ENCODE assay signal across 18 mouse cellular contexts in genomic region chr14:7831770-7832439, GRCm38 (mm10). TPM values are rescaled to one million over a fixed set of nuclear protein-coding genes. Genes with fewer than 3 reads are reported as not detected.
DNase-seq lines count a peak whose midpoint lies in the region; ATAC-seq lines count a peak whose summit lies in the region.
"Had no signal": no experiment of that assay in that cellular context is flagged by ENCODE, and none has a peak within 500 bp of the region (broad histone marks: within the 10 kb centered on the region; RNA-seq: fewer than 3 reads in every experiment).

No protein-coding gene starts in this region.

- H3K4me3 ChIP-seq in forebrain, embryonic 13.5 days, result no peak overlapping the region
- no peak overlapping the region for H3K4me3 ChIP-seq in forebrain, embryonic 11.5 days (ENCODE audit: low read depth, low read length)
- H3K4me3 ChIP-seq in forebrain, embryonic 12.5 days (replicated peaks), result no peak overlapping the region
- H3K4me3 ChIP-seq: embryonic facial prominence, embryonic 15.5 days; midbrain, embryonic 10.5 days had no signal

- no peak overlapping the region for H3K4me2 ChIP-seq in forebrain, embryonic 13.5 days
- no peak overlapping the region for H3K4me2 ChIP-seq in forebrain, embryonic 11.5 days (ENCODE audit: low read depth, low read length, severe bottlenecking)
- H3K4me2 ChIP-seq in forebrain, embryonic 12.5 days, result no peak overlapping the region
- H3K4me2 ChIP-seq: embryonic facial prominence, embryonic 15.5 days had no signal

- no peak for DNase-seq in forebrain, embryonic 11.5 days (ENCODE audit: low spot score)
- DNase-seq in CD4-positive helper T cell, adult 2 months (ENCODE audit: low read depth, low spot score), result peak; percentile 20
- peak; percentile 48 to 56 for DNase-seq in cerebellum, postnatal 10 days
- no peak for DNase-seq in spleen, postnatal 14 days (ENCODE audit: low spot score in 2 of 2)
- no peak for DNase-seq in frontal cortex, adult 2 months (ENCODE audit: extremely low spot score in 1 of 2, low spot score in 1 of 2)
- DNase-seq: heart, adult 11 months; kidney, adult 9 months; lung, postnatal 10 days had no signal

- no peak overlapping the region for H3K9ac ChIP-seq in forebrain, embryonic 13.5 days
- H3K9ac ChIP-seq in forebrain, embryonic 11.5 days (ENCODE audit: low read length), result no peak overlapping the region
- no peak overlapping the region for H3K9ac ChIP-seq in forebrain, embryonic 12.5 days
- H3K9ac ChIP-seq: embryonic facial prominence, embryonic 15.5 days; liver, embryonic 14.5 days had no signal

- H3K27me3 ChIP-seq in forebrain, embryonic 13.5 days, result no peaks in the 10 kb centered on the region
- no peaks in the 10 kb centered on the region for H3K27me3 ChIP-seq in forebrain, embryonic 11.5 days (ENCODE audit: control insufficient read depth, insufficient read depth, low read length)
- H3K27me3 ChIP-seq in forebrain, embryonic 12.5 days, result no peaks in the 10 kb centered on the region
- H3K27me3 ChIP-seq: CH12.LX; embryonic facial prominence, embryonic 15.5 days; Patski had no signal

- 0 out of 2 replicates have a peak, but pooled peaks have one; percentile 32 for ATAC-seq in forebrain, embryonic 13.5 days
- no peak for ATAC-seq in forebrain, embryonic 11.5 days (replicated peaks; ENCODE audit: low FRiP score)
- ATAC-seq in activated CD4-positive, CD25-positive, alpha-beta regulatory T cell, adult 4 months, result peak; percentile 65
- no peak for ATAC-seq in forebrain, embryonic 12.5 days (ENCODE audit: low FRiP score)
- ATAC-seq: hindbrain, postnatal 0 days; Patski had no signal

- no peaks in the 10 kb centered on the region for H3K36me3 ChIP-seq in forebrain, embryonic 13.5 days (ENCODE audit: poor library complexity, severe bottlenecking)
- H3K36me3 ChIP-seq in forebrain, embryonic 11.5 days (ENCODE audit: control insufficient read depth, insufficient read depth, low read length), result no peaks in the 10 kb centered on the region
- H3K36me3 ChIP-seq in forebrain, embryonic 12.5 days (replicated peaks), result no peaks in the 10 kb centered on the region
- H3K36me3 ChIP-seq: embryonic facial prominence, embryonic 15.5 days; midbrain, embryonic 10.5 days had no signal

- peaks cover 15% of the 10 kb centered on the region for H3K4me1 ChIP-seq in forebrain, embryonic 13.5 days
- H3K4me1 ChIP-seq in forebrain, embryonic 11.5 days (replicated peaks; ENCODE audit: control insufficient read depth, insufficient read depth, low read length), result peaks cover 1% of the 10 kb centered on the region; the same call in 1 of the 2 replicates
- H3K4me1 ChIP-seq in forebrain, embryonic 12.5 days, result peaks cover 9% of the 10 kb centered on the region

- 81% methylated on average over 1 of the region's 1 CpGs for WGBS in forebrain, embryonic 13.5 days
- WGBS in forebrain, embryonic 11.5 days, result 75% methylated on average over 1 of the region's 1 CpGs
- WGBS in forebrain, embryonic 12.5 days, result 55% methylated on average over 1 of the region's 1 CpGs

- H3K27ac ChIP-seq in forebrain, embryonic 13.5 days, result no peak overlapping the region
- H3K27ac ChIP-seq in forebrain, embryonic 11.5 days (ENCODE audit: low read depth, low read length), result no peak overlapping the region
- no peak overlapping the region for H3K27ac ChIP-seq in forebrain, embryonic 12.5 days
- H3K27ac ChIP-seq: embryonic facial prominence, embryonic 15.5 days; hindbrain, postnatal 0 days; liver, embryonic 14.5 days; midbrain, embryonic 10.5 days had no signal

- H3K9me3 ChIP-seq in forebrain, embryonic 13.5 days (replicated peaks), result 0 out of 2 replicates have a peak, but pooled peaks cover 3% of the 10 kb centered on the region
- no peaks in the 10 kb centered on the region for H3K9me3 ChIP-seq in forebrain, embryonic 11.5 days (ENCODE audit: control insufficient read depth, low read length)
- H3K9me3 ChIP-seq in forebrain, embryonic 12.5 days, result no peaks in the 10 kb centered on the region
- H3K9me3 ChIP-seq: embryonic facial prominence, embryonic 15.5 days; midbrain, embryonic 10.5 days had no signal

RNA-seq across cellular contexts. Expression of gene Flnb, which starts 14.1 kb away (rescaled TPM):
- 8.7 TPM in 2 replicates for polyA plus RNA-seq in forebrain, embryonic 13.5 days (2015; fragmentation: Nextera tagmentation; extraction: Ambion mirVana)
- 23.2 and 27.2 TPM in 2 replicates for polyA plus RNA-seq in forebrain, embryonic 11.5 days (2014; fragmentation: Nextera tagmentation; extraction: Ambion mirVana)
- 1 to 10 TPM; 5.1 to 6.6 TPM for polyA plus RNA-seq in activated CD4-positive, CD25-positive, alpha-beta regulatory T cell, adult 4 months (2017; shearing (Covaris generic))
- 21.3 and 22.9 TPM in 2 replicates for polyA plus RNA-seq in forebrain, embryonic 12.5 days (2016; fragmentation: Nextera tagmentation; extraction: Ambion mirVana)
- polyA plus RNA-seq in frontal cortex, adult 2 months (2012; rRNA removed), result 29.2 and 31.5 TPM in 2 replicates

RNA-seq across cellular contexts. Expression of gene Gm26661, which starts 40.5 kb away (rescaled TPM):
- polyA plus RNA-seq in forebrain, embryonic 13.5 days (2015; fragmentation: Nextera tagmentation; extraction: Ambion mirVana), result not detected in 2 replicates
- not detected in 2 replicates for polyA plus RNA-seq in forebrain, embryonic 11.5 days (2014; fragmentation: Nextera tagmentation; extraction: Ambion mirVana)
- not detected for polyA plus RNA-seq in activated CD4-positive, CD25-positive, alpha-beta regulatory T cell, adult 4 months (2017; shearing (Covaris generic))
- polyA plus RNA-seq in forebrain, embryonic 12.5 days (2016; fragmentation: Nextera tagmentation; extraction: Ambion mirVana), result not detected in 2 replicates
- not detected in 2 replicates for polyA plus RNA-seq in frontal cortex, adult 2 months (2012; rRNA removed)
- polyA plus RNA-seq: embryonic facial prominence, embryonic 15.5 days; heart, embryonic 16.5 days; liver, embryonic 14.5 days; midbrain, embryonic 10.5 days; Patski had no signal

Comparison
In these comparisons a context has a peak if more than half of its experiments do, and no peak if none do; other contexts are left out.
1. ATAC-seq: peak in forebrain, embryonic 13.5 days (single experiment) and activated CD4-positive, CD25-positive, alpha-beta regulatory T cell, adult 4 months (single experiment); none in forebrain, embryonic 11.5 days (single experiment) and forebrain, embryonic 12.5 days (single experiment).
2. DNase-seq: peak in CD4-positive helper T cell, adult 2 months (single experiment) and cerebellum, postnatal 10 days (2 of 2); none in forebrain, embryonic 11.5 days (single experiment), spleen, postnatal 14 days (0 of 2) and frontal cortex, adult 2 months (0 of 2).